Mouse (Mus musculus): Measurements from ENCODE around the gene Ddx19b. TPM values are rescaled to one million over a fixed set of nuclear protein-coding genes. Genes with fewer than 3 reads are reported as not detected.
"Not testable (repeated sequence)": the region's sequence is repeated elsewhere in the genome, so short reads cannot be mapped to it uniquely, and the experiment has no call there.

The Ddx19b gene
- total and polyA plus RNA-seq, 3 experiments, result 3.2 to 10.3 (median 10.3) TPM

DNA sequence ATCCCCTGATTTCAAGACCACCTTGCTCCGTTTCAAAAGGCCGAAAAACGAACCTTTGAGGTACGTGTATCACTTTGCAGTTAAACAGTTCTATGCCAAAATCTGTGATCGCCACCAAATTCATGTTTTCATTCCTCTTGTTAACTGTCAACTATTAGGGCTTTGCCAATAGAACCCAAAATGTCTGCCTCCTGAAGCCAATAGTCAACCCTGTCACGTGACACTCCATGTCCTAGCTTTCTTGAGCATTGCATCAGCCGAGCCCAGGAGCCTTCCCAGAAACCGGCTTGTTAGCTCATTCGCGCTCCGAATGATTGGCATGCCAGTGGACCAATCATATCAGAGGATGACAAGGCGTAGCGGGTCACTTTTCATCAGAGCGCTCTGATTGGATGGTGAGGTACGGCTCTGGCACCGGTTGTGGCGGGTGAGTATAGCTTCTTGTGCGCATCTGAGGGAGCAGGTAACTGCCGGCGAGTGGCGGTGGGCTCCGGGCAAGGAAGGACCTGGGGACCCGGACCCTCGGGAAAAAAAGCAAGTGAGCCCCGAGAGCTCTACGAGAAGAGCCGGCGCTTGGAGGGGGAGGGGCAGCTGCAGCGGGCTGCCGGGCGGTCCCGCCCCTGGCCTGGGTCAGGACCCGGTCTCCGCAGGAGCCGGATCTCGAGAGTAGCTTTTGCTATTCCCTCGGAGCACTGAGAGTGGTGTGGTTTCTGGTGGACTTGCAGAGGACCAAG lies 2.1 kb upstream of the Ddx19b start:
- 6% methylated on average over 37 of the region's 37 CpGs for WGBS
- peaks cover 5% of the 10 kb centered on the region; the same call in 1 of the 2 replicates for H3K36me3 ChIP-seq (ENCODE audit: control insufficient read depth, insufficient read depth, low read length)
- peak; percentile 90 to 98 for DNase-seq
- H3K4me1 ChIP-seq (ENCODE audit: control insufficient read depth, insufficient read depth, low read length), result peaks cover 5% of the 10 kb centered on the region
- H3K27me3 ChIP-seq (ENCODE audit: control insufficient read depth, insufficient read depth, low read length), result no peaks in the 10 kb centered on the region
- H3K27ac ChIP-seq, result peak overlapping the region; percentile 96
- H3K9ac ChIP-seq (ENCODE audit: low read depth, low read length), result peak overlapping the region; percentile 61
- intact Hi-C loops (cut with DNase I), result loop anchor here (2.0 kb wide), 2 partner anchors 23 to 33 kb away; partner anchors contain the start of gene Exosc6
- 0 out of 2 replicates have a peak, but pooled peaks cover 2% of the 10 kb centered on the region for H3K79me2 ChIP-seq (replicated peaks; ENCODE audit: control insufficient read depth, insufficient read depth, low read length)
- peak overlapping the region; percentile 91 for H3K4me3 ChIP-seq
- peak; percentile 73 for TF ChIP-seq EP300 (IDR thresholded peaks at IDR 0.05; ENCODE audit: insufficient read depth, low read depth, low read length)
- no peak for TF ChIP-seq CTCF (IDR thresholded peaks at IDR 0.05)
- TF ChIP-seq POLR2A (IDR thresholded peaks at IDR 0.05; ENCODE audit: insufficient read depth, low read depth, low read length), result peak; percentile 61; the same call in 1 of the 2 replicates

GRCm38 (mm10) chr8:111032916-111033315 lies 1.4 kb upstream of the Ddx19b start, which contains the start of gene Aars:
TSS of gene Aars (plus strand) at chr8:111033144.
- TF ChIP-seq POLR2A (IDR thresholded peaks at IDR 0.05; ENCODE audit: insufficient read depth, low read depth, low read length) (no peak), CTCF (IDR thresholded peaks at IDR 0.05) (no peak)
- WGBS, result 96% methylated on average over 7 of the region's 7 CpGs
- intact Hi-C loops (cut with DNase I), result loop anchor here (2.0 kb wide), 1 partner anchor 32 kb away; no protein-coding TSS in a partner anchor

DNA sequence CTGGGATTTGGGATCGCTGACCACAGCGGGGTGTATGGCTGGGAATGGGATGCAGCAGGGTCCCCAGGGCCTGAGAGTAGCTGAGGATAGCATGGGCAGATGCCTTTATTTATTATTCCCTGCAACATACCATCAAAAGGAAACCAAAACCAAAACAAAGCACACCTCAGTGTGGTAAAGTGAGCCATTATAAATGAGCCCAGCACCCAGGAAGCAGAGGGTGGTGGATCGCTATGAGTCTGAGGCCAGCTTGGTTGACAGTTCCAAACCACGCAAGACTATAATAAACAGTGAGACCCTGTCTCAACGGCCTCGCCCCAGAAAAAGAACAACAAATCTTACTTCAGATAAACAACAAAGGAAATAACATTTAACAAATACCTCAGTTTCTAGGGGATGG lies 1.5 kb downstream of the Ddx19b start:
- TF ChIP-seq CTCF (IDR thresholded peaks at IDR 0.05), result no peak
- no peak for TF ChIP-seq EP300 (IDR thresholded peaks at IDR 0.05; ENCODE audit: insufficient read depth, low read depth, low read length)
- TF ChIP-seq POLR2A (IDR thresholded peaks at IDR 0.05; ENCODE audit: insufficient read depth, low read depth, low read length), result no peak
- peaks cover 3% of the 10 kb centered on the region; the same call in 1 of the 2 replicates for H3K36me3 ChIP-seq (ENCODE audit: control insufficient read depth, insufficient read depth, low read length)
- DNase-seq, result no peak
- no peak overlapping the region for H3K4me3 ChIP-seq
- peaks cover 5% of the 10 kb centered on the region for H3K4me1 ChIP-seq (ENCODE audit: control insufficient read depth, insufficient read depth, low read length)
- H3K9ac ChIP-seq (ENCODE audit: low read depth, low read length), result no peak overlapping the region
- 76% methylated on average over 6 of the region's 6 CpGs for WGBS
- intact Hi-C loops (cut with DNase I), result no loop called here
- H3K79me2 ChIP-seq (replicated peaks; ENCODE audit: control insufficient read depth, insufficient read depth, low read length), result no peaks in the 10 kb centered on the region
- no peak overlapping the region for H3K27ac ChIP-seq
- no peaks in the 10 kb centered on the region for H3K27me3 ChIP-seq (ENCODE audit: control insufficient read depth, insufficient read depth, low read length)

More at GRCm38 (mm10) chr8:111032916-111033315, 1.4 kb upstream of the Ddx19b start, which contains the start of gene Aars:
- H3K27me3 ChIP-seq (ENCODE audit: control insufficient read depth, insufficient read depth, low read length), result no peaks in the 10 kb centered on the region
- peaks cover 5% of the 10 kb centered on the region; the same call in 1 of the 2 replicates for H3K36me3 ChIP-seq (ENCODE audit: control insufficient read depth, insufficient read depth, low read length)
- DNase-seq, result no peak
- H3K9ac ChIP-seq (ENCODE audit: low read depth, low read length), result peak within 1 kb of the TSS; percentile 61
- 0 out of 2 replicates have a peak, but pooled peaks cover 2% of the 10 kb centered on the region for H3K79me2 ChIP-seq (replicated peaks; ENCODE audit: control insufficient read depth, insufficient read depth, low read length)
- H3K4me1 ChIP-seq (ENCODE audit: control insufficient read depth, insufficient read depth, low read length), result peaks cover 5% of the 10 kb centered on the region
- peak within 1 kb of the TSS; percentile 96 for H3K27ac ChIP-seq
- H3K4me3 ChIP-seq, result peak within 1 kb of the TSS; percentile 91

DNA sequence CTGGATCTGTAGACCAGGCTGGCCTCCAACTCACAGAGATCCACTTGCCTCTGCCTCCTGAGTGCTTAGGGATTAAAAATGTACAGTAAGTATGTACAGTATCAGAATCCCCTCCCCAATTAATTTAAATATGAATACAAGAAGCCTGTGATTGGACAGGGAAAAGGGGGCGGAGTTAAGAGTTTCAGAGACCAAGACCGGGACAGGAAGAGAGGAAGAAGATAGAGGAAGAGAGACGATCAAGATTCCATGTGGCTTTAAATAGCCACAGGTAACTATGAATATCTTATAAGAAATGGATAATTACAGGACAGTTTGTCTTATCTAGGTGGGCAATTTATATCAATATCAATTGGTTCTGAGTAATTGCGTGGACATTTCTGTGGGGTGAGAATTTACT lies 2.0 kb downstream of the Ddx19b start:
- 38% methylated on average over 4 of the region's 4 CpGs for WGBS
- intact Hi-C loops (cut with DNase I), result no loop called here
- Histone ChIP-seq H3K27me3 (ENCODE audit: control insufficient read depth, insufficient read depth, low read length) (no peaks in the 10 kb centered on the region), H3K9ac (ENCODE audit: low read depth, low read length) (no peak overlapping the region), H3K36me3 (ENCODE audit: control insufficient read depth, insufficient read depth, low read length) (peaks cover 2% of the 10 kb centered on the region; the same call in 1 of the 2 replicates), H3K4me1 (ENCODE audit: control insufficient read depth, insufficient read depth, low read length) (peaks cover 5% of the 10 kb centered on the region), H3K79me2 (replicated peaks; ENCODE audit: control insufficient read depth, insufficient read depth, low read length) (no peaks in the 10 kb centered on the region), H3K4me3 (no peak overlapping the region), H3K27ac (no peak overlapping the region)
- no peak for DNase-seq
- no peak for TF ChIP-seq CTCF (IDR thresholded peaks at IDR 0.05)
- no peak for TF ChIP-seq POLR2A (IDR thresholded peaks at IDR 0.05; ENCODE audit: insufficient read depth, low read depth, low read length)

GRCm38 (mm10) chr8:111027391-111027937 lies 4.1 kb downstream of the Ddx19b start:
- intact Hi-C loops (cut with DNase I), result no loop called here
- H3K36me3 ChIP-seq (ENCODE audit: control insufficient read depth, insufficient read depth, low read length), result no peaks in the 10 kb centered on the region
- peak overlapping the region; percentile 85 for H3K9ac ChIP-seq (ENCODE audit: low read depth, low read length)
- H3K27me3 ChIP-seq (ENCODE audit: control insufficient read depth, insufficient read depth, low read length), result no peaks in the 10 kb centered on the region
- DNase-seq, result peak; percentile 88 to 89
- H3K4me1 ChIP-seq (ENCODE audit: control insufficient read depth, insufficient read depth, low read length), result no peaks in the 10 kb centered on the region
- TF ChIP-seq POLR2A (IDR thresholded peaks at IDR 0.05; ENCODE audit: insufficient read depth, low read depth, low read length), result peak; percentile 71
- no peak for TF ChIP-seq CTCF (IDR thresholded peaks at IDR 0.05)
- TF ChIP-seq EP300 (IDR thresholded peaks at IDR 0.05; ENCODE audit: insufficient read depth, low read depth, low read length), result no peak
- peak overlapping the region; percentile 71 for H3K27ac ChIP-seq
- no peaks in the 10 kb centered on the region for H3K79me2 ChIP-seq (replicated peaks; ENCODE audit: control insufficient read depth, insufficient read depth, low read length)
- H3K4me3 ChIP-seq, result peak overlapping the region; percentile 69
- under 1% methylated on average over 31 of the region's 31 CpGs for WGBS

- H3K27me3 ChIP-seq (ENCODE audit: control insufficient read depth, insufficient read depth, low read length); intact Hi-C loops (cut with DNase I); H3K27ac ChIP-seq; DNase-seq; H3K79me2 ChIP-seq (replicated peaks; ENCODE audit: control insufficient read depth, insufficient read depth, low read length); H3K4me1 ChIP-seq (ENCODE audit: control insufficient read depth, insufficient read depth, low read length); H3K36me3 ChIP-seq (ENCODE audit: control insufficient read depth, insufficient read depth, low read length); H3K9ac ChIP-seq (ENCODE audit: low read depth, low read length); H3K4me3 ChIP-seq: not testable (repeated sequence)
- 89% methylated on average over 2 of the region's 2 CpGs for WGBS
These were observed 4.9 kb downstream of the Ddx19b start for GRCm38 (mm10) chr8:111026609-111027008.

- intact Hi-C loops (cut with DNase I); H3K27ac ChIP-seq; H3K4me1 ChIP-seq (ENCODE audit: control insufficient read depth, insufficient read depth, low read length); DNase-seq; H3K27me3 ChIP-seq (ENCODE audit: control insufficient read depth, insufficient read depth, low read length); H3K9ac ChIP-seq (ENCODE audit: low read depth, low read length); H3K79me2 ChIP-seq (replicated peaks; ENCODE audit: control insufficient read depth, insufficient read depth, low read length); H3K36me3 ChIP-seq (ENCODE audit: control insufficient read depth, insufficient read depth, low read length); H3K4me3 ChIP-seq: not testable (repeated sequence)
- WGBS, result 82% methylated on average over 9 of the region's 10 CpGs
These were observed 21.1 kb downstream of the Ddx19b start for GRCm38 (mm10) chr8:111010230-111010991.
